Mouse (Mus musculus): ENCODE results near the gene Svbp.
A peak's percentile ranks its signal among the peaks of the same experiment; 100 is the strongest.

Svbp gene

GRCm38 (mm10) chr4:119245961-119246360, 50.9 kb downstream of the Svbp start:
- no peak for DNase-seq (ENCODE audit: low read depth, low spot score)

GRCm38 (mm10) chr4:119246688-119247225, 51.7 kb downstream of the Svbp start:
- no peak for DNase-seq (ENCODE audit: low read depth, low spot score)

- DNase-seq (ENCODE audit: low read depth, low spot score) = peak; percentile 30
These were observed 52.5 kb downstream of the Svbp start for GRCm38 (mm10) chr4:119247462-119248235.

- DNase-seq (ENCODE audit: low read depth, low spot score) = no peak
These were observed 53.4 kb downstream of the Svbp start for GRCm38 (mm10) chr4:119248407-119248965.

Measured in forelimb bud, embryonic 11.5 days (tissue).